Mouse (Mus musculus): ENCODE results near the gene Acly. TPM values are rescaled to one million over a fixed set of nuclear protein-coding genes. Genes with fewer than 3 reads are reported as not detected.

Gene Acly
- polyA plus RNA-seq, 1 experiment from 2014 or later = 394 TPM

- Histone ChIP-seq H3K9ac (ENCODE audit: low read length) (no peak overlapping the region), H3K4me3 (ENCODE audit: low read depth, low read length) (no peak overlapping the region), H3K9me3 (ENCODE audit: control insufficient read depth, low read length) (no peaks in the 10 kb centered on the region), H3K36me3 (ENCODE audit: control insufficient read depth, insufficient read depth, low read length) (no peaks in the 10 kb centered on the region), H3K4me1 (ENCODE audit: control insufficient read depth, insufficient read depth, low read length) (no peaks in the 10 kb centered on the region), H3K27ac (ENCODE audit: low read depth, low read length) (no peak overlapping the region), H3K4me2 (ENCODE audit: low read depth) (no peak overlapping the region), H3K27me3 (ENCODE audit: control insufficient read depth, insufficient read depth, low read length) (no peaks in the 10 kb centered on the region)
- WGBS = 84% methylated on average over 8 of the region's 8 CpGs
- ATAC-seq (ENCODE audit: insufficient read depth, low FRiP score, low TSS enrichment) (no peak), DNase-seq (ENCODE audit: low spot score) (no peak)
These were observed 40.9 kb upstream of the Acly start for GRCm38 (mm10) chr11:100568692-100569091.

- Histone ChIP-seq H3K36me3 (ENCODE audit: control insufficient read depth, insufficient read depth, low read length) (no peaks in the 10 kb centered on the region), H3K4me2 (ENCODE audit: low read depth) (no peak overlapping the region), H3K9ac (ENCODE audit: low read length) (no peak overlapping the region), H3K4me3 (ENCODE audit: low read depth, low read length) (no peak overlapping the region), H3K27me3 (ENCODE audit: control insufficient read depth, insufficient read depth, low read length) (no peaks in the 10 kb centered on the region), H3K4me1 (ENCODE audit: control insufficient read depth, insufficient read depth, low read length) (no peaks in the 10 kb centered on the region), H3K9me3 (ENCODE audit: control insufficient read depth, low read length) (no peaks in the 10 kb centered on the region), H3K27ac (ENCODE audit: low read depth, low read length) (no peak overlapping the region)
- DNase-seq (ENCODE audit: low spot score) (no peak), ATAC-seq (ENCODE audit: insufficient read depth, low FRiP score, low TSS enrichment) (no peak)
- 63% methylated on average over 9 of the region's 9 CpGs for WGBS
These were observed 40.0 kb upstream of the Acly start for GRCm38 (mm10) chr11:100567815-100568245.

GRCm38 (mm10) chr11:100567229-100567628 is 39.4 kb upstream of the Acly start:
- 87% methylated on average over 5 of the region's 5 CpGs for WGBS
- no peaks in the 10 kb centered on the region for H3K27me3 ChIP-seq (ENCODE audit: control insufficient read depth, insufficient read depth, low read length)
- ATAC-seq (ENCODE audit: insufficient read depth, low FRiP score, low TSS enrichment) (no peak), DNase-seq (ENCODE audit: low spot score) (no peak)
- no peaks in the 10 kb centered on the region for H3K36me3 ChIP-seq (ENCODE audit: control insufficient read depth, insufficient read depth, low read length)
- H3K4me2 ChIP-seq (ENCODE audit: low read depth) = no peak overlapping the region
- no peaks in the 10 kb centered on the region for H3K4me1 ChIP-seq (ENCODE audit: control insufficient read depth, insufficient read depth, low read length)
- H3K9ac ChIP-seq (ENCODE audit: low read length) = no peak overlapping the region
- H3K27ac ChIP-seq (ENCODE audit: low read depth, low read length) = no peak overlapping the region
- H3K9me3 ChIP-seq (ENCODE audit: control insufficient read depth, low read length) = no peaks in the 10 kb centered on the region
- no peak overlapping the region for H3K4me3 ChIP-seq (ENCODE audit: low read depth, low read length)

DNA sequence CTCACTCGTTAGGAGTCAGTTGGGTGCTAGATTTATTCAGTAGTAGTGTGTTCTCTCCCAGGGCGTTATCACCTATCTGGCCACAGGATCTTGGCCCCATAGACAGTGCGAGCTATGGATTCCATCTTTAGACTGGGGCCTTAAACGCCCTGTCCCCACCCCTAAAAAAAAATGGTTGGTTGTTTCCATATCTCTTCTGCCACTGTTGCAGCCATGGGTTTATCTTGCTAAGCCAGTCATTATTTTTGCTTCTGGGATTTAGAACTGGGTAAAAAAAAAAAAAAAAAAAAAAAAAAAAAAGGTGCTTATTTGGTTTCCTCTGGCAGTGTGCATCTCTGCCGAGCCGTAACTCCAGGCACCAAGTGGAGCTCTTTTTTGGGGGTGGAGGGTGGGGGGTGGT is 36.9 kb upstream of the Acly start:
- H3K4me2 ChIP-seq (ENCODE audit: low read depth) = no peak overlapping the region
- no peaks in the 10 kb centered on the region for H3K4me1 ChIP-seq (ENCODE audit: control insufficient read depth, insufficient read depth, low read length)
- no peak overlapping the region for H3K27ac ChIP-seq (ENCODE audit: low read depth, low read length)
- no peak for ATAC-seq (ENCODE audit: insufficient read depth, low FRiP score, low TSS enrichment)
- no peak for DNase-seq (ENCODE audit: low spot score)
- H3K4me3 ChIP-seq (ENCODE audit: low read depth, low read length) = no peak overlapping the region
- no peaks in the 10 kb centered on the region for H3K27me3 ChIP-seq (ENCODE audit: control insufficient read depth, insufficient read depth, low read length)
- H3K36me3 ChIP-seq (ENCODE audit: control insufficient read depth, insufficient read depth, low read length) = no peaks in the 10 kb centered on the region
- 85% methylated on average over 6 of the region's 6 CpGs for WGBS
- H3K9me3 ChIP-seq (ENCODE audit: control insufficient read depth, low read length) = no peaks in the 10 kb centered on the region
- no peak overlapping the region for H3K9ac ChIP-seq (ENCODE audit: low read length)

- H3K9me3 ChIP-seq (ENCODE audit: control insufficient read depth, low read length) = no peaks in the 10 kb centered on the region
These were observed 36.5 kb upstream of the Acly start for GRCm38 (mm10) chr11:100564297-100564696.

GRCm38 (mm10) chr11:100561748-100562147 is 33.9 kb upstream of the Acly start:
- no peak overlapping the region for H3K9ac ChIP-seq (ENCODE audit: low read length)
- H3K27me3 ChIP-seq (ENCODE audit: control insufficient read depth, insufficient read depth, low read length) = no peaks in the 10 kb centered on the region
- H3K27ac ChIP-seq (ENCODE audit: low read depth, low read length) = no peak overlapping the region
- H3K9me3 ChIP-seq (ENCODE audit: control insufficient read depth, low read length) = no peaks in the 10 kb centered on the region
- 62% methylated on average over 5 of the region's 5 CpGs for WGBS
- no peak overlapping the region for H3K4me2 ChIP-seq (ENCODE audit: low read depth)
- DNase-seq (ENCODE audit: low spot score) (no peak), ATAC-seq (ENCODE audit: insufficient read depth, low FRiP score, low TSS enrichment) (no peak)
- no peaks in the 10 kb centered on the region for H3K4me1 ChIP-seq (ENCODE audit: control insufficient read depth, insufficient read depth, low read length)
- H3K4me3 ChIP-seq (ENCODE audit: low read depth, low read length) = no peak overlapping the region
- H3K36me3 ChIP-seq (ENCODE audit: control insufficient read depth, insufficient read depth, low read length) = no peaks in the 10 kb centered on the region

More at GRCm38 (mm10) chr11:100564297-100564696, 36.5 kb upstream of the Acly start:
- Histone ChIP-seq H3K4me3 (ENCODE audit: low read depth, low read length) (no peak overlapping the region), H3K4me1 (ENCODE audit: control insufficient read depth, insufficient read depth, low read length) (no peaks in the 10 kb centered on the region), H3K27me3 (ENCODE audit: control insufficient read depth, insufficient read depth, low read length) (no peaks in the 10 kb centered on the region), H3K4me2 (ENCODE audit: low read depth) (no peak overlapping the region), H3K27ac (ENCODE audit: low read depth, low read length) (no peak overlapping the region), H3K9ac (ENCODE audit: low read length) (no peak overlapping the region), H3K36me3 (ENCODE audit: control insufficient read depth, insufficient read depth, low read length) (no peaks in the 10 kb centered on the region)
- no peak for ATAC-seq (ENCODE audit: insufficient read depth, low FRiP score, low TSS enrichment)
- DNase-seq (ENCODE audit: low spot score) = no peak
- WGBS = 89% methylated on average over 15 of the region's 15 CpGs

- DNase-seq (ENCODE audit: low spot score) (no peak), ATAC-seq (ENCODE audit: insufficient read depth, low FRiP score, low TSS enrichment) (no peak)
- H3K4me2 ChIP-seq (ENCODE audit: low read depth) = no peak overlapping the region
- no peak overlapping the region for H3K27ac ChIP-seq (ENCODE audit: low read depth, low read length)
- H3K27me3 ChIP-seq (ENCODE audit: control insufficient read depth, insufficient read depth, low read length) = no peaks in the 10 kb centered on the region
- no peaks in the 10 kb centered on the region for H3K9me3 ChIP-seq (ENCODE audit: control insufficient read depth, low read length)
- no peak overlapping the region for H3K9ac ChIP-seq (ENCODE audit: low read length)
- 55% methylated on average over 7 of the region's 7 CpGs for WGBS
- no peaks in the 10 kb centered on the region for H3K4me1 ChIP-seq (ENCODE audit: control insufficient read depth, insufficient read depth, low read length)
- no peaks in the 10 kb centered on the region for H3K36me3 ChIP-seq (ENCODE audit: control insufficient read depth, insufficient read depth, low read length)
- no peak overlapping the region for H3K4me3 ChIP-seq (ENCODE audit: low read depth, low read length)
These were observed 31.7 kb upstream of the Acly start for GRCm38 (mm10) chr11:100559476-100559875.

DNA sequence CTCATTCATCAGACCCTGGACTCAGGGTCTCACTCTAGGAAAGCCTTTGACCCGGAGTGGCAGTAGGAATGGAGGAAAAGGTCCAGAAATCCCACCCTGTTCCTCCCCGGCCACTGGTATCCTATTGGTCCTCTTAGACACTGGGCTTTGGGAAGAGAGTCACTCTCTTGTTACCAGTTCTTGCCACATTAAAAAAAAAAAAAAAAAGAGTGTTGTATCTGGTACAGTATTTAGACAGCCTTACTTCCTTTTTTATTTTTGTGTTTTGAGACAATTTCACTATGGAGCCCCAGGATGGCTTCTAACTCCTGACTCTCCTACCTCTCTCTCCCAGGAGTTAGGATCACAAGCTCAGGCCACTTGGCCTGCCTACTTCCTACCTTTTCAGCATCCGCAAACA is 29.8 kb upstream of the Acly start:
- Histone ChIP-seq H3K4me1 (ENCODE audit: control insufficient read depth, insufficient read depth, low read length) (no peaks in the 10 kb centered on the region), H3K9me3 (ENCODE audit: control insufficient read depth, low read length) (no peaks in the 10 kb centered on the region), H3K4me3 (ENCODE audit: low read depth, low read length) (no peak overlapping the region), H3K4me2 (ENCODE audit: low read depth) (no peak overlapping the region), H3K9ac (ENCODE audit: low read length) (no peak overlapping the region), H3K27ac (ENCODE audit: low read depth, low read length) (no peak overlapping the region), H3K36me3 (ENCODE audit: control insufficient read depth, insufficient read depth, low read length) (no peaks in the 10 kb centered on the region), H3K27me3 (ENCODE audit: control insufficient read depth, insufficient read depth, low read length) (no peaks in the 10 kb centered on the region)
- ATAC-seq (ENCODE audit: insufficient read depth, low FRiP score, low TSS enrichment) (no peak), DNase-seq (ENCODE audit: low spot score) (no peak)
- 71% methylated on average over 3 of the region's 3 CpGs for WGBS

- H3K27ac ChIP-seq (ENCODE audit: low read depth, low read length) = no peak overlapping the region
- no peaks in the 10 kb centered on the region for H3K4me1 ChIP-seq (ENCODE audit: control insufficient read depth, insufficient read depth, low read length)
- peak overlapping the region; percentile 24; the same call in 1 of the 2 replicates for H3K9ac ChIP-seq (ENCODE audit: low read length)
- H3K4me2 ChIP-seq (ENCODE audit: low read depth) = 0 out of 2 replicates have a peak overlapping the region, but pooled peaks have one; percentile 17
- peak; percentile 63 for DNase-seq (ENCODE audit: low spot score)
- H3K36me3 ChIP-seq (ENCODE audit: control insufficient read depth, insufficient read depth, low read length) = no peaks in the 10 kb centered on the region
- H3K27me3 ChIP-seq (ENCODE audit: control insufficient read depth, insufficient read depth, low read length) = no peaks in the 10 kb centered on the region
- no peaks in the 10 kb centered on the region for H3K9me3 ChIP-seq (ENCODE audit: control insufficient read depth, low read length)
- no peak for ATAC-seq (ENCODE audit: insufficient read depth, low FRiP score, low TSS enrichment)
- WGBS = 15% methylated on average over 11 of the region's 11 CpGs
- H3K4me3 ChIP-seq (ENCODE audit: low read depth, low read length) = no peak overlapping the region
These were observed 27.8 kb upstream of the Acly start for GRCm38 (mm10) chr11:100555583-100555982.
